Mouse (Mus musculus) ovary, postnatal 36 days (tissue): ENCODE results near the gene Ccdc82.
A peak's percentile ranks its signal among the peaks of the same experiment; 100 is the strongest.

Experiments used
- DNase-seq: peaks from one replicate; pipeline ENCODE4 v3.0.0; 2022; ENCODE audit warnings: low spot score, mixed read lengths

The Ccdc82 gene

GRCm38 (mm10) chr9:13299190-13299589 is 52.4 kb downstream of the Ccdc82 start:
- DNase-seq: no peak

DNA sequence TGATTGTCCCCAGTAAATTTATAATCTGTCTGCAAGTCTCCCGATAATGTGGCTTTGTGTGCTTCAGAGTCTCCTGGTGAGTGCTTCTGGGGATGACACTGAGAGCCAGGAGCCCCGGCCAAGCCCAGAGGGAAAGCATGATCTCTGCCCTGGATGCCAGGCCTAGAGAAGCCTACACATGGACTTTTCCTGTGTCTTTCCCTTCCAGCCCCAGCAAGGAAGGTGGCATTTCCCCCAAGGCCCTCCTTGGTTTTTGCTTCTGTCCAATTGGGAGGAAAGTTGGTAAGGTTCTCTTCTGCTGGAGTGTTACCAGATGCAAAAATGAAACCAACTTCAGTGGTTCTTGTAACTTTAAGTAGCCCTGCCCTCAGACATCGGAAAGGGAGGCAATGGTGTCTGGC is 53.3 kb downstream of the Ccdc82 start:
- no peak for DNase-seq

- DNase-seq: no peak
These were observed 54.4 kb downstream of the Ccdc82 start for GRCm38 (mm10) chr9:13300891-13301782.

- no peak for DNase-seq
These were observed 55.5 kb downstream of the Ccdc82 start for GRCm38 (mm10) chr9:13302183-13302825.

DNA sequence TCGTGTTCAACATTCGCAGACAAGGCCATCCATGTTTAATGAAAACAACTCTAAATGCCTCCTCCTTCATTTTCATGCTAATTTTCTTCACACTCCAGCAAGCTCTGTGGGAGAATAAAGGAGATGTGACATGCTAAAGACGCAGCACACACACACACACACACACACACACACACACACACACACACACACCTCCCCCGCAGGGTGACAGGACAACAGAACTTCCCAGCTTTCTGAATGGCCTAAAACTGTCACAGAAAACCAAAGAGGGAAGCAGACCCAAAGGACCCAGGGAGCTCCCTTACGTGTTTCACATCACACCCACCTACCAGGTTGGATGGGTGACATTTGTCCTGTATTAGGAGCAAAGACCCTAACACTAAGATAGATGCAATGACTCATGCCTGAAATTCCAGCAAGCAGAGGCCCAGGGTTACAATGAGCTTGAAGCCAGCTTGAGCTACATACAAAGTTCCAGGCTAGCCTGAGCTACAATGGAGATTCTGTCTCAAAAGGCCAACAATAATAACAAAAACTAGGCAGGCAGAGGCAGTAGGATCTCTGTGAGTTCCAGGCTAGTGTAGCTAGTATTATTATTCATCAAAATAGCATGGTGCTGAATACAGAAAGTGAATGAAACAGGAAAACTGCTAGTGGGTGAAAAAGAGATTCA is 56.5 kb downstream of the Ccdc82 start:
- no peak for DNase-seq

- DNase-seq: peak; percentile 46
These were observed 57.2 kb downstream of the Ccdc82 start for GRCm38 (mm10) chr9:13303976-13304375.

DNA sequence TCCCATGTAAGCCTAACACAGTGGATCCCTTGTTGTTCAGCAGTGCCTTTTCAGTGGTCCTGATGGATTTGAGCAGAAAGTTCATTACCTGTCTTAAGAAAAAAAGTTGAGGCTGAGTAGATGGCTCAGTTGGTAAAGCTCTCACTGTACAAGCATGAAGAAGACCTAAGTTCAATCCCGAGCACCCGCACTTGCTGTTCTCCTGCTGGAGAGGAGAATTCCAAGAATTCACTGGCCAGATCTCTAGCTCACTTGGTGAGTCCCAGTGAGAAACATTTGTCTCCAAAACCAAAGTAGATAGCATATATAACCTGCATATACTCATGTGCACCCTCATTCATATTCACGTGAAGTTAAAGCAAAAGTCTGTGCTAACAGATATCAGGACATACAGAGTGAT is 59.7 kb downstream of the Ccdc82 start:
- no peak for DNase-seq

DNA sequence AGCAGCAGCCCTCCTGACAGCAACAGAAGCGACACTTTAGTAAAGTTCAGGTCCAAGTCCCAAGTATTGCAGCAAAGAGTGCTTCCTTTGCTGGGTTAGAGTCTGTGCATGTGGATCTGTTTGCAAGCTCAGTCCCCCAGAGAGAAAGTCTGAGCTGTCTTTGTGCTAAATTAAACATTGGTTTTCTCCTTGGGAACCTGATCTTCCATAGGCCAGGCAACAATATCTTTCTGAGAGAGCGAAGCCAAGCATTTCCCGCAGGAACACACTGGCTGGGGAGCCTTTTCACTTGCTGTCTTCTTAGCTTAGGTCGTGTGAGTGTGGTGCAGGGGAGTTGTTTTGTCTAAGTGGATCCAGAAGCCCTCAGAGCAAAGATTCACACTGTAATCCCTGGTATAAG is 60.5 kb downstream of the Ccdc82 start:
- DNase-seq: no peak

DNA sequence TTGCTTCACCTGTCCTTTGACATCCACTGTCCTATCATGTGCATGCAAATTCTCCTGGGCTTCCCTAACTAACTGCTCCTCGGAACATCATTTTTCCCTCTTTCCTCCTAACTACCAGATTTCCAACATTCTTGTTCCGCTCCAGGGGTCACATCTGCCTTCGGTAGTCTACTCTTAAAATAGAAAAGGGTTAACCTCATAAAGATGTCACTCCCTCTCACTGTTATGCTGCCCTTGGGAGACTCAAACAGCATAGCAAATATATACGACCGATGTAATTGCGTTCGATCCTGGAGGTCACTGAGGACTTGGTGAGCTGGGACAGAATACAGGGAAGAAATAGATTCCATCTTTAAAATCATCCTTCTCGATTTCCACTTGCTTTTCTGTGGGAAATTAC is 62.0 kb downstream of the Ccdc82 start:
- no peak for DNase-seq

- no peak for DNase-seq
These were observed 63.1 kb downstream of the Ccdc82 start for GRCm38 (mm10) chr9:13309807-13310206.

GRCm38 (mm10) chr9:13310236-13310635 is 63.5 kb downstream of the Ccdc82 start:
- DNase-seq: no peak

- DNase-seq: no peak
These were observed 64.3 kb downstream of the Ccdc82 start for GRCm38 (mm10) chr9:13311094-13311493.

DNA sequence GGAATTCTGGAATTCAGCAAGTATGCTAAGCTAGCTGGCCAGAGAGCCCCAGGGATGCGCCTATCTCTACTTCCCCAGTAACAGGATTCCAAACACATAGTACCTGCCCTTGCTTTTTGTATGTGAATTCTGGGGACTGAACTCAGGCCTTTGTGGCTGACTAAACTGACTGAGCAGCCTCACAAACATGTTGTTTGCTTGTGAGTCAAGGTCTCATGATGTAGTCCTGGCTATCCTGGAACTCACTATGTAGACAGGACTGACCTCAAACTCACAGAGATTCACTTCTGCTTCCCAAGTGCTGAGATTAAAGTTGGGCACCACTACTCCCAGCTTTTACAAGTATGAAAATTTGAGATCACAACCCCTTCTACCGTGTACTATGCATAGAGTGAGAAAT is 67.2 kb downstream of the Ccdc82 start:
- DNase-seq: no peak

DNA sequence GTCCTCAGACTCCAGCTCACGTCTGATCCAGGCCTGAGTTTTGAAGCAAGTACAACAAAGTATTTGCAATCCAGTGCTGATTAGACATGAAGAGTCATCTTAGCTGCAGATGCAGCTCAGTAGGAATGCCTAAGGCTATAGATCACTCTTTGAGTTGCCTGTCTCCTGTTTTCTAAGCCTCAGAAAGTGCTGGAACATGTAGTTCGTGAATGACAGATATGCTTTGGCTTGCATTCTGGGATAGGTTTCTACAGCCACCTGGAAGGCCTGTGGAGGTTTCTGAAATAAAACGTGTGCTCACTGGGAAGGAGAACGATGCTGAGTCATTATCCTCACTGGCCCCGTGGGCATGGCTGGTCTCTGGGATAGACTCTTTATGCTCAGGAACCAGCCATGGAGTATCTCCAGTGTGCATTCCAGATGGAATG is 67.8 kb downstream of the Ccdc82 start:
- no peak for DNase-seq

- no peak for DNase-seq
These were observed 68.6 kb downstream of the Ccdc82 start for GRCm38 (mm10) chr9:13315393-13315792.

DNA sequence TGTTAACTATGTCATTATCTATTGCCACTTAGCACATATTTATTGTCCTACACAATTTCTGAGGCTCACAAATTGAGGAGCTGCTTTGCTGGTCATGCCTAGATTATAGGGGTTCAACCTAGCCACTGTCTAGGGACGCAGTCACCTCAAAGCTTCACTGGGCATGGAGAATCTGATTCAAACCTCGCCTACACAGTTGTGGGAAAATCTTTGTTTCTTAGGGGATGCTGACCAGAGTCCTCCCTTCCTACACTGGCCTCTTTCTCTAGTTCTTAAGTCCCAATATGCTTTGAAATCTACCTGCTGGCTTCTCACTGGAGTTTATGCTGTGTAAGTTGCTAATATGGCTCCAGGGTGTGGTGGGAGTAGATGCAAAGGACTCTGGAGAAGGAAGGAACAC is 72.8 kb downstream of the Ccdc82 start:
- DNase-seq: no peak

GRCm38 (mm10) chr9:13320800-13321364 is 74.1 kb downstream of the Ccdc82 start:
- DNase-seq: no peak

DNA sequence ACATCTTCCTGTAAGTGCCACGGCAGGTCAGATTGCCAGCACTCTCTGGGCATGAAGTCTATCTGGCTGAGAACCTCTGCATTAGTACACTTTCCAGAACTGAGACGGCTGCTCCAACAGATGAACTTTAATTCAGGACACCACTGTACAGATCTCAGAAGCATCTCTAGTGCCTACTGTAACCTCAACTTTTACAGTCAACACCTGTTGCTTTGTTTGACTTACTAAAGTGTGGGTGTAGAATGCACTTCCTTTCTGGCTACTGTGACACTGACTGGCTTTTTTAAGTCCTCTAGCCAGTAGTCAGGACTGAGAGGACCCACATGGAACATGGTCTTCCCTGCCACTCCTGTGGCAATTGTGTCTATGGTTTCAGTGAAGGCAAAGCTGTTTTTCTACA is 76.3 kb downstream of the Ccdc82 start:
- DNase-seq: no peak

- no peak for DNase-seq
These were observed 76.9 kb downstream of the Ccdc82 start for GRCm38 (mm10) chr9:13323612-13324011.
